Mouse (Mus musculus): ENCODE results near the gene Fzd2.
"Not testable (repeated sequence)": the region's sequence is repeated elsewhere in the genome, so short reads cannot be mapped to it uniquely, and the experiment has no call there.

The Fzd2 gene

GRCm38 (mm10) chr11:102604010-102604584 lies at the start of gene Fzd2:
Gene Fzd2, plus strand, starts transcription at chr11:102604396.
- peak; percentile 94 for DNase-seq (ENCODE audit: low read depth, low spot score)

- no peak for DNase-seq (ENCODE audit: low read depth, low spot score)
These were observed 48.7 kb upstream of the Fzd2 start for GRCm38 (mm10) chr11:102555400-102556030.

- peak; percentile 99 for DNase-seq (ENCODE audit: low read depth, low spot score)
These were observed 48.0 kb upstream of the Fzd2 start, which contains the start of gene Gpatch8 for GRCm38 (mm10) chr11:102556031-102556715. Gene Gpatch8, minus strand, starts transcription at chr11:102556392.

GRCm38 (mm10) chr11:102556716-102557074 lies 47.5 kb upstream of the Fzd2 start:
- DNase-seq (ENCODE audit: low read depth, low spot score), result no peak

- DNase-seq (ENCODE audit: low read depth, low spot score), result no peak
These were observed 46.8 kb upstream of the Fzd2 start for GRCm38 (mm10) chr11:102557386-102557785.

- DNase-seq (ENCODE audit: low read depth, low spot score), result no peak
These were observed 45.5 kb upstream of the Fzd2 start for GRCm38 (mm10) chr11:102558704-102559103.

GRCm38 (mm10) chr11:102564952-102565671 lies 39.1 kb upstream of the Fzd2 start:
- DNase-seq (ENCODE audit: low read depth, low spot score), result not testable (repeated sequence)

GRCm38 (mm10) chr11:102565741-102566140 lies 38.5 kb upstream of the Fzd2 start:
- DNase-seq (ENCODE audit: low read depth, low spot score), result no peak

GRCm38 (mm10) chr11:102566290-102566689 lies 37.9 kb upstream of the Fzd2 start:
- no peak for DNase-seq (ENCODE audit: low read depth, low spot score)

- DNase-seq (ENCODE audit: low read depth, low spot score), result no peak
These were observed 37.0 kb upstream of the Fzd2 start for GRCm38 (mm10) chr11:102567157-102567556.

- no peak for DNase-seq (ENCODE audit: low read depth, low spot score)
These were observed 36.5 kb upstream of the Fzd2 start for GRCm38 (mm10) chr11:102567723-102568122.

GRCm38 (mm10) chr11:102568191-102568590 lies 36.0 kb upstream of the Fzd2 start:
- no peak for DNase-seq (ENCODE audit: low read depth, low spot score)

- no peak for DNase-seq (ENCODE audit: low read depth, low spot score)
These were observed 35.3 kb upstream of the Fzd2 start for GRCm38 (mm10) chr11:102568756-102569377.

GRCm38 (mm10) chr11:102572866-102573663 lies 31.1 kb upstream of the Fzd2 start:
- peak; percentile 68 for DNase-seq (ENCODE audit: low read depth, low spot score)

- no peak for DNase-seq (ENCODE audit: low read depth, low spot score)
These were observed 29.2 kb upstream of the Fzd2 start for GRCm38 (mm10) chr11:102575034-102575433.

- no peak for DNase-seq (ENCODE audit: low read depth, low spot score)
These were observed 28.0 kb upstream of the Fzd2 start for GRCm38 (mm10) chr11:102576050-102576754.

- DNase-seq (ENCODE audit: low read depth, low spot score), result peak; percentile 79
These were observed 25.7 kb upstream of the Fzd2 start for GRCm38 (mm10) chr11:102578341-102579118.

GRCm38 (mm10) chr11:102579165-102580033 lies 24.8 kb upstream of the Fzd2 start, which contains the start of gene Gm11627:
Gene Gm11627, minus strand, starts transcription at chr11:102579461.
- DNase-seq (ENCODE audit: low read depth, low spot score), result no peak

GRCm38 (mm10) chr11:102580034-102580330 lies 24.2 kb upstream of the Fzd2 start:
- no peak for DNase-seq (ENCODE audit: low read depth, low spot score)

Data from skeletal muscle tissue, adult 2 months (tissue).